Mouse (Mus musculus) NIH3T3 (cell line): Measurements from ENCODE around the gene Kirrel2.

Experiments used
- DNase-seq: peaks from one replicate; pipeline ENCODE4 v3.0.0-alpha.2; 2012; ENCODE audit warnings: low read depth

The Kirrel2 gene

DNA sequence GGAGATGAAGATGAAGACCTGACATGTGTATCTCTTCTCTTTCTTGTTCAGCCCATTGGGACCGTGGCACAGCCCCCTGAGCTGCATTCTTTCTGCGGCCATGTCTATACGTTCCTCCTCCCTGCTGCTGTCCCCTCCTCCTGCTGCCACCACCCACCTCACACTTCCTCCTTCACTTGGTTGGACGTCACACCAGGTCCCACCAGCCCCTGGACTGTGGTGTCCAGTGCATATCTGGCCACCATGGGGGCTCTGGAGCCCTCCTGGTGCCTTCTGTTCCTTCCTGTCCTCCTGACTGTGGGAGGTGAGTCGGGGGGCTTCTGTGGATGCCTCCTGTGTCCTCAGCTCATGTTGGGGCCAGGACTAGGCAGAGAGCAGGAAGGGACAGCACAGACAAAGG is 43.9 kb downstream of the Kirrel2 start, which contains the start of gene Tyrobp:
TSS of gene Tyrobp (plus strand) at position 165 of the 400 bp plus-strand sequence.
- DNase-seq, result no peak

DNA sequence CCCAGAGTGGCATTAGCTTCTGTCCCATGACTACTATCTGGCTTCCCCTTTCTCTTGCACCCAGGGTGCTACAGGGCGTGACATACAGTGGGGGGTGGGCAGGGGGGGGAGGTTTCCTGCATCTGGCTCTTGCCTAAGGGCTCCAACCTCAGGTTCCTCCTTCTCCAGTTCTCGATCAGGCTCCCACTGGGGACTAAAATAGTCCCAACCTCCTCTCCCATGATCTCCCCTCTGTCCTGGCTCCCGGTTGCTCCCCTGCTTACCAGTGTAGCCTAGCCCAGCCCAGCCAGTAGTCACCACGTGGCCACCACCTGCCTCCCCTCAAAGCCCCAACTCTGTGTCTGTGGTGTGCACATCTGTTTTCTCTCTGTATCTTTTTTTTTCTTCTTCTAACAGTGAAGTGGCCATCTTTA is 44.7 kb downstream of the Kirrel2 start:
- no peak for DNase-seq

DNA sequence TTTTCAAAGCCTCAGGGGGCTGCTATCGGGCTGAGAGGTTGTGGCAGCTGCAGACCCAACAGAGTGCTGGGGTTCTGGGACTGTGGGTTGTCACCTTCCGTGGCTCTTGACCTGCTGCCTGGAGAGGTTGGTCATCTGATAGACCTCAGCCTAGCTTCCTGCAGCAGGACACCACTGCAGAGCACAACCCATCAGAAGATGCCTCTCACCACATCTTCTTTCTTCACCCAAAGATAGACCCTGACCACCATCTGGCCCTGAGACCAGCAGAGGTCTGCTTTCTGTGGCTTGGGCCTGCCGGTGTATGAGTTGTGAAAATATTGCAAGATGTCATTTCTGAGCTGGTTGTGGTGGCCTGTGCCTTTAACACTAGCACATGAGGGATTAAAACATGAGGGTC is 46.5 kb downstream of the Kirrel2 start:
- no peak for DNase-seq

DNA sequence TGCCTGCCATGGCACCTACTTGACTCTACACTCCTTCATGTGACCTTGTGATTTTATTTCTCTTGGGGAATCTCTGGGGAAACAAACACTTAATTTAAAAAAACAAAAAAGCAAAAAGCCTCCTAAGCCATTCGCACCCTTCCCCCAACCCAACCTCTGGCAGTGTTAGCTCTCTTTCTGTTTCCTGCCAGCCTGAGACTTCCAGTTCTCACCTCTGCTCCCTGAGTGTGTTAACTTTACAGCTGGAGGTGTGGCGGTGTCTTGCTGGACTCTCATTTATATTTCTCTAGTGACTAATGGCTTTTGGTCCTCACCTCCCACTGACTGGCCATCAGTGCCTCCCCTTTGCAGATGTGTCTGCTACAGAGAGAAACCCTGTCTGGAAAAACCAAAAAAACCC is 47.7 kb downstream of the Kirrel2 start:
- no peak for DNase-seq

DNA sequence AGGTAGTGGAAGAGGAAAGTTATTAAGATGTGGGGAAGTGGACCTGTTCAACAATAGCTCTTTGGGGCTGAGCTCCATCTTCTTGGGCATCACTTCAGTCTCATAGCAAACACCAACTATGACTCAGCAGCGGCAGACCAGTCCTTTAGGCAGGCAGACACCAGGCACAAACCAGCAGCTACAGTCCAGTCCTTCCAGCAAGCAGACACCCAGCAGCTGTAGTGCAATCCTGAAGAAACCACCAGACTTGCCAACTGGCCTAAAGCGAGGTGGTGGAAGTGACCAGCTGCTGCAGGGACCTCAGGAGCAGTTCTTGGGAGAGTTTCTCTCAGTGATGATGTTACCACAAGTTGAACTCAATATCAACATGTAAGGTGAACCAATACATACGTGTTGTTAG is 48.9 kb downstream of the Kirrel2 start:
- peak; percentile 18 for DNase-seq

DNA sequence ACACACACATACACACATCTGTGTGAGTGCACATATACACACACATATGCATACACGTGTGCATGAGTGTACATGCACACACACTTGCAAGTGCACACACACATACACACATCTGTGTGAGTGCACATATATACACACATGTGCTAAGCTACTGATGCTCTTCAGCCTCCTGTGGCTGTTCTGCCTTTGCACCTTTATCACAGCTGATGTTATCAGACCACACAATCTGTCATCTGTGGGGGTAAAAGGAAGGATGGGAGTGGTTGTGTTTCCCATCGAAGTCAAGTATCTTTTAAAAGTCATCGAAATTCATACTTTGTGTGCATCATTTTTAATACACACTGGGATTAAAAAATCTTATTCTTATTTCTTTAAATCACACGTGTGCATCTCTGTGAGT is 55.1 kb downstream of the Kirrel2 start:
- DNase-seq, result no peak

DNA sequence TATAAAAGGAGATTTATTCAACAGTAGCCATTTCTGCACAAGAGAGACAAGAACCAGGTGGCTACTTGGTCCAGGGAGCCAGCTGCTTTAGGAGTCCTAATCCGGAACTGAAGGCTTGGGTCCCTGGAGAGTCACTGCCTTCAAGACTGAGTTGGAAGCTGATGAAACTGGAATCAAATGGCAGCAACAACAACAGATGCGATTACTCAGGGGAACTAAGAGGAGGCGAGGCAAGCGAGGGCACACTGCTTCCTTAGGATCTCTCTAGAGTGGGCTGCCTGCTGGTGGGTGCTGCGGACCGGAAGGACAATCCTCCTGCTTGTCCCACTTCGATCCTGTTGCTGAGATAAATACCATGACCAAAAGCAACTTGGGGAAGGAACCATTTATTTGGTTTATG is 57.8 kb downstream of the Kirrel2 start:
- DNase-seq, result peak; percentile 22
